Mouse (Mus musculus) heart, embryonic 12.5 days (tissue): ENCODE measurements around the gene Lhx5. TPM values are rescaled to one million over a fixed set of nuclear protein-coding genes. Genes with fewer than 3 reads are reported as not detected.

Experiments
- ATAC-seq: fragments of 200-750 bp; cut with Nextera tagmentation; 2 replicates; pipeline ENCODE4 v1.8.0; 2017; ENCODE audit warnings: moderate TSS enrichment, moderate library complexity; ENCODE audit not compliant: insufficient number of reproducible peaks, low FRiP score
- H3K27ac ChIP-seq: fragments of 300-500 bp; sonication (generic); 2 replicates; pipeline ENCODE4 v1.5.1; 2016; ENCODE audit warnings: mild to moderate bottlenecking, moderate library complexity; ENCODE audit not compliant: poor library complexity, severe bottlenecking
- H3K27me3 ChIP-seq: fragments of 300-500 bp; sonication (generic); replicated peaks from 2 replicates; pipeline ENCODE4 v1.6.1; 2016; ENCODE audit warnings: mild to moderate bottlenecking, moderate library complexity
- H3K36me3 ChIP-seq: fragments of 300-500 bp; sonication (generic); 2 replicates; pipeline ENCODE4 v1.6.1; 2016; ENCODE audit warnings: mild to moderate bottlenecking, moderate library complexity
- H3K4me1 ChIP-seq: fragments of 300-500 bp; sonication (generic); replicated peaks from 2 replicates; pipeline ENCODE4 v1.6.1; 2016; ENCODE audit warnings: mild to moderate bottlenecking
- H3K4me2 ChIP-seq: fragments of 300-500 bp; sonication (generic); 2 replicates; pipeline ENCODE4 v1.6.1; 2016; ENCODE audit warnings: mild to moderate bottlenecking, moderate library complexity
- H3K4me3 ChIP-seq: fragments of 300-500 bp; sonication (generic); 2 replicates; pipeline ENCODE4 v1.5.1; 2016; ENCODE audit warnings: mild to moderate bottlenecking
- H3K9ac ChIP-seq: fragments of 300-500 bp; sonication (generic); 2 replicates; pipeline ENCODE4 v1.6.1; 2016; ENCODE audit warnings: mild to moderate bottlenecking, moderate library complexity
- H3K9me3 ChIP-seq: fragments of 300-500 bp; sonication (generic); replicated peaks from 2 replicates; pipeline ENCODE4 v1.6.1; 2016; ENCODE audit warnings: mild to moderate bottlenecking, moderate library complexity
- WGBS: fragments of 180-500 bp; shearing (Covaris S2); methylation state at CpG from one replicate; pipeline ENCODE4 v1.1.7; 2016; 5-methylcytosine and 5-hydroxymethylcytosine counted together
- polyA plus RNA-seq: library from polyadenylated mRNA; unstranded; fragments of >200 nt; fragmentation: Nextera tagmentation; extraction: Ambion mirVana; gene quantifications from 2 replicates; pipeline ENCODE4 v1.2.1, GENCODE M21; 2016

Gene Lhx5
- polyA plus RNA-seq, 1 experiment from 2014 or later = 0.11 TPM

DNA sequence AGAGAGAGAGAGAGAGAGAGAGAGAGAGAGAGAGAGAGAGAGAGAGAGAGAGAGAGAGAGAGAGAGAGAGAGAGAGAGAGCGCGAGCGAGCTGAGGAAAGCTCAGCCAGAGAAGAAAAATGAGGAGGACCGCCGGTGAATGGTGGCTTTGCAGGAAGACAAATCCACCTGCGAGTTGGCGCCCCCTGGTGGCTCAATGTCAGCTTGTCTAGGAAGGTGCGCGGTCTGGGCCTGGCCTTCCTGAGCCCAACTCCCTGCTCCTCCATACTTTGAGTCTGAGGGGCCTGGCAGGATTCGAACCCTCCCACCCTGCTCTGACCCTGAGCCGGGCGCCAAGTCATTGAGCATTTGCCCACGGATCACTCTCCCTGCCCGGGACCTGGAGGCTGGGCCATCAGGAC lies 9.2 kb downstream of the Lhx5 start:
- H3K4me3 ChIP-seq = peak overlapping the region; percentile 39
- H3K9me3 ChIP-seq = no peaks in the 10 kb centered on the region
- peaks cover 90% of the 10 kb centered on the region for H3K27me3 ChIP-seq
- no peak for ATAC-seq
- peak overlapping the region; percentile 67 for H3K4me2 ChIP-seq
- no peak overlapping the region for H3K27ac ChIP-seq
- H3K9ac ChIP-seq = no peak overlapping the region
- WGBS = 6% methylated on average over 14 of the region's 14 CpGs
- no peaks in the 10 kb centered on the region for H3K36me3 ChIP-seq
- peaks cover 27% of the 10 kb centered on the region for H3K4me1 ChIP-seq

- Histone ChIP-seq H3K27me3 (peaks cover 62% of the 10 kb centered on the region), H3K4me3 (no peak overlapping the region), H3K4me2 (no peak overlapping the region), H3K36me3 (no peaks in the 10 kb centered on the region), H3K9ac (no peak overlapping the region), H3K9me3 (no peaks in the 10 kb centered on the region), H3K4me1 (no peaks in the 10 kb centered on the region), H3K27ac (no peak overlapping the region)
- ATAC-seq = no peak
- WGBS = 32% methylated on average over 13 of the region's 13 CpGs
These were observed 15.8 kb downstream of the Lhx5 start for GRCm38 (mm10) chr5:120447305-120447704.

- Histone ChIP-seq H3K9ac (no peak overlapping the region), H3K4me2 (no peak overlapping the region), H3K4me3 (no peak overlapping the region), H3K4me1 (0 out of 2 replicates have a peak, but pooled peaks cover 6% of the 10 kb centered on the region), H3K27ac (no peak overlapping the region), H3K9me3 (no peaks in the 10 kb centered on the region), H3K27me3 (peaks cover 47% of the 10 kb centered on the region), H3K36me3 (no peaks in the 10 kb centered on the region)
- ATAC-seq = peak; percentile 29; the same call in 1 of the 2 replicates
- WGBS = 65% methylated on average over 14 of the region's 14 CpGs
These were observed 23.3 kb downstream of the Lhx5 start for GRCm38 (mm10) chr5:120454756-120455337.

DNA sequence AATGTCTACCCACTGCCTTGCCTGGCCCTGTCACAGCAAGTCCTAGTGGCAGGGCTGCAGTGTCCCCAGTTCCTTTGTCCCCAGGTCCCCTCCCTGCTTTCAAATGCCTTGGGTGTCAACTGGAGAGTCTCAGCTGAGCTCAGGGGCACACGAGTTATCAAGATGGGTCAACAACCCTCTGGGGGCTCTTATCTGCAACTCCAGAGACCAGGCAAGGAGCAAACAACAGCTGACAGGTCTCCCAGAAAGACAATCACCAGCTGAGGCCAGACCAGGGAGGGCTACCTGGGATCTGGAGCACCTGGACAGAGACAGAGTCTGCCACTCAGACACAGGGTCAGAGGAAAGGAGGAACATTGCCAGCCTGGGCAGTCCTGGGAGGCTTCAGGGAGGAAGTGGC lies 24.8 kb downstream of the Lhx5 start:
- H3K27me3 ChIP-seq = peaks cover 56% of the 10 kb centered on the region
- WGBS = 13% methylated on average over 1 of the region's 1 CpGs
- no peak overlapping the region for H3K4me2 ChIP-seq
- no peak overlapping the region for H3K4me3 ChIP-seq
- no peak for ATAC-seq
- 0 out of 2 replicates have a peak, but pooled peaks cover 6% of the 10 kb centered on the region for H3K4me1 ChIP-seq
- H3K9me3 ChIP-seq = no peaks in the 10 kb centered on the region
- no peak overlapping the region for H3K27ac ChIP-seq
- no peaks in the 10 kb centered on the region for H3K36me3 ChIP-seq
- no peak overlapping the region for H3K9ac ChIP-seq

GRCm38 (mm10) chr5:120456841-120457554 lies 25.5 kb downstream of the Lhx5 start:
- H3K27me3 ChIP-seq = peaks cover 59% of the 10 kb centered on the region
- H3K36me3 ChIP-seq = no peaks in the 10 kb centered on the region
- H3K4me1 ChIP-seq = peaks cover 6% of the 10 kb centered on the region; the same call in 1 of the 2 replicates
- H3K9me3 ChIP-seq = no peaks in the 10 kb centered on the region
- H3K9ac ChIP-seq = no peak overlapping the region
- H3K4me2 ChIP-seq = no peak overlapping the region
- H3K27ac ChIP-seq = no peak overlapping the region
- WGBS = 46% methylated on average over 7 of the region's 7 CpGs
- ATAC-seq = no peak
- no peak overlapping the region for H3K4me3 ChIP-seq

- Histone ChIP-seq H3K27ac (no peak overlapping the region), H3K4me1 (peaks cover 6% of the 10 kb centered on the region; the same call in 1 of the 2 replicates), H3K9ac (no peak overlapping the region), H3K4me3 (no peak overlapping the region), H3K36me3 (no peaks in the 10 kb centered on the region), H3K27me3 (peaks cover 65% of the 10 kb centered on the region), H3K4me2 (no peak overlapping the region), H3K9me3 (no peaks in the 10 kb centered on the region)
- no peak for ATAC-seq
- 4% methylated on average over 9 of the region's 9 CpGs for WGBS
These were observed 26.1 kb downstream of the Lhx5 start for GRCm38 (mm10) chr5:120457628-120458027.

GRCm38 (mm10) chr5:120459133-120459532 lies 27.6 kb downstream of the Lhx5 start:
- Histone ChIP-seq H3K9me3 (peaks cover under 1% of the 10 kb centered on the region; the same call in 1 of the 2 replicates), H3K4me1 (peaks cover 6% of the 10 kb centered on the region; the same call in 1 of the 2 replicates), H3K4me3 (no peak overlapping the region), H3K9ac (no peak overlapping the region), H3K27ac (no peak overlapping the region), H3K27me3 (peaks cover 70% of the 10 kb centered on the region), H3K4me2 (no peak overlapping the region), H3K36me3 (no peaks in the 10 kb centered on the region)
- ATAC-seq = no peak
- 65% methylated on average over 10 of the region's 10 CpGs for WGBS

DNA sequence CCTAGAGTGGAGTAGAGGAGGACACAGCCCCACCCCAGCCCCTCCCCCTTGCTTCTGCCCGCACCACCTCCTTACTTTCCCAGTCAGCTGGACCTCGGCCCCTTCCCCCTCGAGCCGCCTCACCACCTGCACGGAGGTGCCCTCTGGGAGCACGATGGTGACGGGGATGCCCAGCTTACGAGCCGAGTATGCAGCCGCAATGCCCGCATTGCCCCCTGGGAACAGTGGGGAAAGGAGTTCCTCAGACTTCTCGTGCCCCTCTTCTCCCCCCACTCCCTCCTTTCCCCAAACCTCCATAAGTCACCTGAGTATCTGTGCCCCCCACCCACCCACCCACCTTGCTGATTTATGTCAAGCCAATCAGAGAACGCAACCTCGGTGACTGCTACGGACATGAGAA lies 30.4 kb downstream of the Lhx5 start:
- peaks cover 46% of the 10 kb centered on the region for H3K27me3 ChIP-seq
- 68% methylated on average over 15 of the region's 15 CpGs for WGBS
- peaks cover 16% of the 10 kb centered on the region for H3K4me1 ChIP-seq

GRCm38 (mm10) chr5:120464321-120464720 lies 32.8 kb downstream of the Lhx5 start:
- no peak overlapping the region for H3K27ac ChIP-seq
- no peak overlapping the region for H3K4me3 ChIP-seq
- peaks cover 10% of the 10 kb centered on the region for H3K9me3 ChIP-seq
- 75% methylated on average over 4 of the region's 4 CpGs for WGBS
- H3K9ac ChIP-seq = no peak overlapping the region
- H3K36me3 ChIP-seq = no peaks in the 10 kb centered on the region
- no peak overlapping the region for H3K4me2 ChIP-seq
- H3K27me3 ChIP-seq = peaks cover 38% of the 10 kb centered on the region
- peaks cover 10% of the 10 kb centered on the region for H3K4me1 ChIP-seq
- ATAC-seq = no peak

More for the DNA sequence above, 30.4 kb downstream of the Lhx5 start:
- ATAC-seq = no peak
- H3K36me3 ChIP-seq = no peaks in the 10 kb centered on the region
- H3K27ac ChIP-seq = no peak overlapping the region
- no peak overlapping the region for H3K4me3 ChIP-seq
- no peak overlapping the region for H3K4me2 ChIP-seq
- H3K9me3 ChIP-seq = peaks cover 10% of the 10 kb centered on the region
- H3K9ac ChIP-seq = no peak overlapping the region

DNA sequence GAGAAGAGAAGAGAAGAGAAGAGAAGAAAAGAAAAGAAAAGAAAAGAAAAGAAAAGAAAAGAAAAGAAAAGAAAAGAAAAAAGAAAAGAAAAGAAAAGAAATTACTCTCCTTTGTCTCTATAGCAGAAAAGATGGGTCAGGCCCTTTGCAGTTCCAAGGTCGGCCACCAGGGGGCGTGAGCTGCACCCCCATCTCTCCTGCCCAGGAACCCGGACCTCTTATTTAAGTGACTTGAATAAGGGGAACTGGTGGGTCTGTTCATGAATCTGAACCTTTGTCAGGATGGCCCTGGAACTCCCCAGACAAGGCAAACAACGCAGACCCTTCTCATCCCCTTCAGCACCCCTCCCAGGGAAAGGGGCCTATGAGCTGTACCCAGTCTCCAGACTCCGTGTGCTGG lies 33.6 kb downstream of the Lhx5 start:
- H3K27ac ChIP-seq = no peak overlapping the region

GRCm38 (mm10) chr5:120465860-120466259 lies 34.4 kb downstream of the Lhx5 start:
- Histone ChIP-seq H3K4me2 (no peak overlapping the region), H3K27ac (no peak overlapping the region), H3K4me1 (peaks cover 10% of the 10 kb centered on the region), H3K27me3 (peaks cover 23% of the 10 kb centered on the region), H3K36me3 (no peaks in the 10 kb centered on the region), H3K4me3 (no peak overlapping the region), H3K9ac (no peak overlapping the region), H3K9me3 (peaks cover 10% of the 10 kb centered on the region)
- 43% methylated on average over 6 of the region's 6 CpGs for WGBS
- peak; percentile 54 for ATAC-seq

More for the DNA sequence above, 33.6 kb downstream of the Lhx5 start:
- Histone ChIP-seq H3K4me3 (no peak overlapping the region), H3K4me2 (no peak overlapping the region), H3K4me1 (peaks cover 10% of the 10 kb centered on the region), H3K36me3 (no peaks in the 10 kb centered on the region), H3K9me3 (peaks cover 10% of the 10 kb centered on the region), H3K9ac (no peak overlapping the region), H3K27me3 (peaks cover 31% of the 10 kb centered on the region)
- 47% methylated on average over 5 of the region's 5 CpGs for WGBS
- ATAC-seq = no peak
